Mouse (Mus musculus) heart, adult 11 months (tissue): ENCODE results near the gene Mrfap1.

Source experiments
- DNase-seq: peaks from one replicate; pipeline ENCODE4 v3.0.0; 2022

Mrfap1 gene

DNA sequence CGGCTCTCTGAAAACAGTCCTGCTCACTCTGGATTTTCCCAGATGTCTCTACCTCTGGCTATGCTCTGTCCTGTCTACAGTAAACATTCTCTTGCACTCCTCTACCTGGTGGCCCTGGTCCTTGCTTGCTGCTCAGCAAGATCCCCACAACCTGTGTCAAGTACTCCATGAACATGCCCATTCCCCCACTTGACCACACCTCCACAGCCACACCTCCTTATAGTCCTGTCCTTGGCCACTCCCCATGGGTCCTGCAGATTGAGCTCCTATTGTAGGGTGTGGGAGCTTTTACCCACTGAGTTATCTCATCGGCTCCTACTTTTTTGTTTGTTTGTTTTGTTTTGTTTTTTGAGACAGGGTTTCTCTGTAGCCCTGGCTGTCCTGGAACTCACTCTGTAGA lies 17.7 kb downstream of the Mrfap1 start:
- peak; percentile 73 for DNase-seq

DNA sequence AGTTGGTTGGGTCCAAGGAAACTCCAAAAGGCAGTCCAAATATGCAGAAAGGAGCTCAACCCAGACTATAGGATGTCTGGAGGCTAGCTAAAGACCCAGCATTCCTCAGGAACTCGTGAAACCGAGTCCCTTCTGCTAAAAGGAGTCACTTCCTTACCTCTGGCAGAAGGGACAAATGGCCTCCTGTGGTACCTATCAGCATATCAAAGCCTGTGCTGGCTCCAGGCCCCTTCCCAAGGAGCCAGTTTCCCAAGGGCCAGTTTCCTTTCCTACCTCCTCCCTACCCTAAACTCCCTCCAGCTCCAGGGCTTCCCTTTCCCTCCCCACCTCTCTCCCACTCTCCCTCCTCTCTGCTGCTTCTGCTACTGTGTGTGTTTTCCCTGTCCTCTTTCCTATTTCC lies 19.4 kb downstream of the Mrfap1 start:
- DNase-seq = peak; percentile 29

DNA sequence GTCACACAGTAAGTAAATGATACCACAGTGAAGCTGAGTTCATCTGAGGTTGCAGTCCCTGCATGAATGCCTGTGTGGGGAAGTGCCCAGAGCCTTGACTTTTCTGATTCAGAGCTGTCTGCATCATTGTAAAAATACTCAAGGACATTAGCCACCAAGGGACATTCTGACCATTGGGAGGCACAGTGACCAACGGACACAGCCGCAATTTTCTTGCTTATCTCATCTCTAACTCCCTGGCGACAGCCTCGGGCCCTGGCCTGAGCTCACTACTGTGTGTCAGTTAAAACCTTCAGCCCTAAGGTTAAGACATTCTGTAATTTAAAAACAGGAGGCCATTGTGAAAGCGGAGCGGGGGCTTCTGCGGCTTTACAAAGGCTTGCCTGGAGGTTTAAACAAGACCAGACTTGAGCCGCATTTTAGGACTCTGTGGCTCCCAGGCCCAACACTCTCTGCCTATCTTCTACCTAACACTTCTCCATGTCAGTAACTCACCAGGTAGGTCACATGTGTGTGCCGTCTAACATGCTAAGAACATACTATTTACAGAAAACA lies 20.5 kb downstream of the Mrfap1 start:
- DNase-seq = peak; percentile 74

DNA sequence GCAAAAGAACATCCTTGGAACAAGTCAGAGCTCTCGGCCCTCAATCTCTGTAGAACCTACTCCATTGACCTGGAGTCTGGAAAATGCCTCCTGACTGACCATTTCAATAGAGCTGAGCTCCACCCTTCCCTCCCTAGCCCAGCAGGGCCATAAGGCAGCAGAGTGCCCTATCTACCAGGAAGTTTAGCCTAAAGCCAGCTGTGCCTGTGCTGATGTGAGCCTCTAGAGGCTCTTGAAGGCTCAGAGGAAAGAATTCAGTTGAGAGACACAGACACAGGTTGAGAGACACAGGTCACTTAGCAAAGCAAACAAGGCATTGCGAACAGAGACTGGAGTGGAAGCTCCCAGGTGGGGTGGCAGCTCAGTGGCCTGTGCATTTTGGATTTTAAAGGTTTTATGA lies 21.3 kb downstream of the Mrfap1 start:
- DNase-seq = peak; percentile 30

DNA sequence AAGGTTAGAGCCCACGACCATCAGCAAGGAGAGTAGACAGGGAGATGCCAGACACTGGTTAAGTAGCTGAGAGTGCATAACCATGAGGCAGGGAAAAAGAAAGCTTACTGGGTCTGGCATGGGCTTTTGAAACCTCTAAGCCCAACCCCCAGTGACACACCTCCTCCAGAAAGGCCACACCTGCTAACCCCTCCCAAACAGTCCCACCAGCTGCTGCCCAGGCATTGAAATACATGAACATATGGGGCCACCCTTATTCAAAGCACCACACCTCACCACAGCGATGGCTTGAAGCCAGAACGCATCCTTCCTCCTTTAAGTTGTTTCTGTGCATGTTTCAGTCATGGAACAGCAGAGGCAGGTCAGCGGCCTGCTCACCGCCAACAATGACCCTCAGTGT lies 24.0 kb downstream of the Mrfap1 start:
- no peak for DNase-seq

DNA sequence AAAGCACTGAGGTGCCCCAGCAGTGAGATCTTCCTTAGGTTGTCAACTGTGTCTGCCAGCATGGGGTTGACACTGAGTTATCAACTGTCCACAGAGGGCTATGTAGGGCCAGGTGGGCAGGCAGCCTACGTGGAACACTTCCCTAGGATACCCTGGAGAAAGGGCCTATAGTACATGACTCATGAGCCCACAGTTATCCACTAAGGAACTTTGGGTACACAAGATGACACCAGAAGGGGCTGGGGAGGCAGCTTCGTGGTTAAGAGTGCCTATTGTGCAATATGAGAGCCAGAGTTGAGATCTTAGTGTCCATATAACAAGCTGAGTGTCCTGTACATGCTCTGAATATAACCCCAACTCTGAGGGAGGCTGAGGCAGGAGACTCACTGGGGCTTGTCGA lies 27.0 kb downstream of the Mrfap1 start:
- no peak for DNase-seq

DNA sequence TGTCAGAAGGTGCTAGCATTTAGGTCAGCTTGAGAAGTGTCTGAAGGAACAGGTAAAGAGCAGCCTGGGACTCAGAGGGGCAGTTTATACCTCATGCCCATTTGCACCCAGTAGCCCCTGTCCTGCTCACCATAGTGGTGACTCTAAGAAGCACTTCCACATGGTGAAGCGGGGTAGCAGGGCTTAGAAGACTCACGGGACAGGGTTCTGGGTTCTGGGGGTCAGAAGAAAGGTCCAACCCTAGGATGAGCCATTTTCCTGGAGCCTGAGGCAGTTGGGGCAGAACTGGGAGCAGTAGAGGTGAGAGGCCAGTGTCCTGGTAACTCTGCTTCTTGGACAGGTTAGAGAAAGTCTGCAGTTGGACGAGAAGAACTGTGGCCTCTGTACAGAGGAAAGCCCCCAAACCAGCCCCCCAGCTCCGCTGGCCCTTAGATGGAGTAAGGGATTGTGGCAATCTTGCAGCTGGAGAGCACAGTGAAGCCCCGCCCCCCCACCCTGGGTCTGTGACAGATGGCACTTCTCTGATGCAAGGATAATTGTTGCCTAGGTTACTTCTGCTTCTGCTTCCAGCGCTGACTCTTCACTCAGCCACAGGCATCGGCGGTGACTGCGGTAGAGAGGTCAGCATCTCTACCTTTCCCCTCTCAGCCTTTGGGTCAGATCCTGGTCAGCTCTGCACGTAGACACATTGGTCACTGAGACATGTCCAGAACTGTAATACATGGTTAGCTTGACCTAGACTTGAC lies 29.4 kb downstream of the Mrfap1 start:
- no peak for DNase-seq

DNA sequence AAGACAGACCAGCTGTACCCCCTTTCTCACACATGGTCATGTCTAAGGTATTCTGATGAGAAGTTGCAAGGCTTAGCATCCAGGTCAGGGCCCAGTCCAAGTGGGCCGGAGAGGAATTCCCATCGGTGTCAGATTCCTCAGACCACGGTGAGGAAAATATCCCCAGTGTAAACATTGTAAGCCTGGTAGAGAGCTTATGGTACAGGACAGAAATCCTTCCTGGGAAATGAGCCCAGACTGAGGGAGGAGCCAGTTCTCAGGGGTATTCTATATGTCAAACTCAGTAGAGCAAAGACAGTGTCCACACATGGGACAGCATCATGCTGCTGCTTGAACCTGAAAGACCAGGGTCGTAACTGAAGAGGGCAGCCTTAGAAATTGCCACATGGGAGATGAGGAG lies 36.7 kb downstream of the Mrfap1 start:
- no peak for DNase-seq

DNA sequence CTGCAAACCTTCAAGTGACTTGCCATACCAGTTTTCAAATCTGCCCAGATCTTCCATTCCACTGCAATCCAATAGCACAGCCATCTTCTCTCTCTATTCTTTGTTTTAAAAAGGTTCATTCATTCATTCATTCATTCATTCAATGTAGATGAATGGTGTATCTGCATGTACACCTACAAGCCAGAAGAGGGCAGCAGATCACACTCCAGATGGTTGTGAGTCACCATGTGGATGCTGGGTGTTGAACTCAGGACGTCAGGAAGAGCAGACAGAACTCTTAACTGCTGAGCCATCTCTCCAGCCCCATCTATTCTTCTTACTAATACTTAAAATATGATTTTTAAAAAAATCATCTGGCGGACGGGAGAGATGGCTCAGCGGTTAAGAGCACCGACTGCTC lies 39.5 kb downstream of the Mrfap1 start:
- peak; percentile 44 for DNase-seq

DNA sequence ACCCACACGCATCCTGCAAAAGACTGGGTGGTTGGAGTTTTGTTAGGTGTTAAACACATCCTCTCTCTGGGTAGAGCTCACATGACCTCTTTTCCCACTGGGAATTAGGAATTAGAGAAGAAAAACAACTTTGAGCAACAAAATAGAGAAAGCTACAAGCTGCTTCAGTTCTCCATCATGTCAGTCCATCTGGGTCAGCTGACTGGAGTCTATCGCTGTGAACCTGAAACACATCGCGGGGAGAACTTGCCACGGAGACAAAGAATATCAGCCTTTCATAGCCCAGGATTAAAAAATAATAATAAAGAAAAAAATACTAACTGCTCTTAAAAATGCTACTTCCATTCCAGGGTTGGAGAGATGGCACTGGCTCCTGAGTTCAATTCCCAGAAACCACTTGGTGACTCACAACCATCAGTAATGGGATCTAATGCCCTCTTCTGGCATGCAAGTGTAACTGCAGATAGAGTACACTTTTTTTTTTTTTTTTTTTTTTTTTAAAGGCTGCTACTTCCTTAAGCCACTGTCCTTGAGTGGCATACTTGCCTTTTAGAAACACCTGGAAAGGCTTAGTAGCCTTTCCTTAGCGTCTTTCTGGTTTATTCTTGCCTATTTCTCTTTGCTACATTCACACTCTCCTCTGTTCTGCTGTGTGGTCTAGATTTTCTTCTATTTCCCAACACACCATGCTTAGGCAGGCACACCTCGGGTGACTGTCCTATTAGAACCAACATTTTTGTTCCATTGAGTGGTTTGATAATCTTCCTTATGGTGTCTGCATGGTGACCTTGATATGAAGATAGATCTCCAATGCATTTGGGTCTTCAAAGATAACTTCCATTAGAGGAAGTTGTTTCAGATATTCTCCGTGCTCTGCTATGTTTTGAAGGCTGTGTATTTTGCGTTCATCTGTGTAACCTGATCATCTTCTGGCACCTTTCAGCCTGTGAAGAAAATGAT lies 46.2 kb downstream of the Mrfap1 start:
- DNase-seq = no peak

DNA sequence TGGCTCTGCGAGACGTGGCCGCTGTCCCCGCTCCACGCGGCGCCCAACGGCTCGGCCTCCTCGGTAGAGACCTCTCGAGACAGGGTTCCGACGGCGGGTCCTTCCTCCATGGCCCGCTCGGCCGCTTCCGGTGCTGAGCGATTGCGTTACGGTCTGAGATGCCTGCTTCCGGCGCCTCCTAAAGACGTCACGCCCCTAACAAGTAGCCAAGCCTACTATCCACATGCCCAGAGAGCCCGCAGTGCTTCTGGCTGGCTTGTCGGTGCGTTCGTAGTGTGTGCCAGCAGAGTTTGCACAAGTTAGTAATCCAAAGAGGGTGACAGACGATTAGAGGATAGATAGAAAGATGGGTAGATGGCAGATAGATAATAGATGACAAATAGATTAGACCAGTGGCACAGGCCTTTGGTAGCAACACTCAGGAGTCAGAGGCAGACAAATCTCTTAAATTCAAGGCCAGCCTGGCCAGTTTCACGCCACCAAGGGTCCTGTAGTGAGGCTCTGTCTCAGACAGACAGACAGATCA lies 48.0 kb downstream of the Mrfap1 start, which contains the start of gene Bloc1s4:
Bloc1s4 (minus strand) TSS at position 115 of the 526 bp plus-strand sequence.
- DNase-seq = peak; percentile 99

DNA sequence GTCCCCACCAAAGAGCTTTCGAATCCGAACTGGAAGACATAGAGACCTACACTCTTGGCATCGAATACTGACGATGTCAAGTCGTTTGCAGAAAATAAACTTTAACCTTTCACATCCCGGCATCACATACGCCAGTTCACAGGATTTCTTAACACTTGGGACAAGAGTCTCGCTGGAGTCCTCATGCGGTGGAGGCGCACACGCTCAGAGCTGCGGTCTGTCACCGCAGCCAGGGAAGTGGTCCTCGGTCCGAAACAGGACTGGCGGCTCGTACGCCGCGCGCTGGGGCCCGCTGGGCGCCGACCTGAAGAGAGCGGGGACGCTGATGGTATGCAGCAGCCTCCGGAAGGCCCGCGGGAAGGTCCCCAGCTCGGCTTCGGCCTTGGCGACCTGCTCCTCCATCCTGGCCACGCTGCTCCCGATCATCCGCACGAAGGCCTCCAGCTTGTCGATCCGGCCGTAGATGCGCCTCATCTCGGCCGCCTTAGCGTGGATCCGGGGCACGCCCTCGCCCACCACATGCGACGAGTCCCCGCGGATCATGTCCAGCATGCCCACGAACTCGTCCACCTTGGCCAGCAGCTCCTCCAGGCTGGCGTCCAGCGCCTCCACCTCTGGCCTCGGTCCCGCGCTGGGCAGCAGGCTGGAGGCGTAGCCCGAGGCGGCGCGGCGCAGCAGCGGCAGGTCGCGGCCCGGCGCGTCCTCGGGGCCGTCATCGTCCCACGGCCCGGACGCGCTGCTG lies 48.6 kb downstream of the Mrfap1 start:
- DNase-seq = no peak

DNA sequence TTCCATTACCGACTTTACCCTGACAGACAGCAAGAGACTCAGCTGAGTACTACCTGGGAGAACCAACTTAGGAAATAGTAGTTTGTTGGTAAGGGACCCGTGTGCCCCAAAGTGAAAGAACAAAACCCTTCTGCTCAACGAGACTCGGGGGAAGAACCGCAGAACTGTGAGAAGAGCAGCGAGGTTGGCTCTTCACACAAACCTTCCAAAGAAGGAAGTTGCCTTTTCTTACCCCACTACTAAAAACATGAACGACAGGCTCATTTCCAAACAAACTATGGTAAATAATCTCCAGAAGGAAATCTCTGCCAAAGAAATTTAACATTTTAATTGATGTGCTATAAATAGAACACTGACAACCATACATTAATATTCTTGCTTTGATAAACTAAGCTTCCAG lies 49.5 kb downstream of the Mrfap1 start:
- DNase-seq = no peak
